1 mouse cellular context compared by ENCODE assay signal in the genomic region with DNA sequence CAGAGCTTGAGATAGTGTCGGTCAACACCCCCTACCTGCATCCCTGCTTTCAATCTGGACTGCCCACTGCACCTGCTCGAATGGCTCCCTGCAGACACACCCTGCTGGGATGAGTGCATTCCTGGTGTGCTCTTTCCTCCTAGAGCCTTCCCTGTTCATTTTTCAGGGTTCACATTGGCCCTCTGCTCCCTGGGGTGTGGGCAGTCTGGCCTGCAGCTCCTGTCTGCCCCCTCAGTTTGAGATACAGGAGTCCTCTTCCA.
TF ChIP-seq lines count a peak whose summit lies in the region.

No protein-coding gene starts in this region.

TF ChIP-seq in MEL, 35 proteins besides CTCF, POLR2A, EP300 and RAD21:
- TF ChIP-seq CHD2 (IDR thresholded peaks at IDR 0.05; ENCODE audit: low read length) (no peak), ZKSCAN1 (IDR thresholded peaks at IDR 0.05; ENCODE audit: low read depth, low read length) (no peak), ELF1 (IDR thresholded peaks at IDR 0.05; ENCODE audit: low read depth, low read length) (no peak), E2F4 (IDR thresholded peaks at IDR 0.05; ENCODE audit: borderline replicate concordance, low read depth, low read length) (no peak)
TF ChIP-seq in MEL: peak in this region for 0.
